Mouse (Mus musculus) CD4-positive, CD25-positive, alpha-beta regulatory T cell, adult 4 months (primary cell): ENCODE measurements around the gene Atp5b. TPM values are rescaled to one million over a fixed set of nuclear protein-coding genes. Genes with fewer than 3 reads are reported as not detected.
"Not testable (repeated sequence)": the region's sequence is repeated elsewhere in the genome, so short reads cannot be mapped to it uniquely, and the experiment has no call there.

ENCODE experiments used
- ATAC-seq: one replicate; pipeline ENCODE4 v1.8.0; 2017
- polyA plus RNA-seq, 2 experiments: library from polyadenylated mRNA; unstranded; fragments of 100-300 nt; shearing (Covaris generic); gene quantifications; one replicate each; pipeline ENCODE4 v1.2.1; 2017

Gene Atp5b
- polyA plus RNA-seq, 2 experiments from 2014 or later, result 455 to 512 TPM

DNA sequence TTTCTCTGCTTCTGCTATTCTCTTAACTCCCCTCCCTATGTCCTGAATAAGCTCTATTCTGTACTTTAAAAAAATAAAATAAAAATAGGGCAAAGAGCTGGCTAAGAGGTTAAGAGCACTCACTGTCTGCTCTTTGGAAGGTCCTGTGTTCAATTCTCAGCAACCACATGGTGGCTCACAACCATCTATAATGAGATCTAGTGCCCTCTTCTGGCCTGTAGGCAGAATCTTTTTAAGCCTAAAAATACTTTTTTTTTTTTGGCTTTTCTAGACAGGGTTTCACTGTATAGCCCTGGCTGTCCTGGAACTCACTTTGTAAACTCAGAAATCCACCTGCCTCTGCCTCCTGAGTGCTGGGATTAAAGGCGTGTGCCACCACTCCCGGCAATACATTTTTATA lies 12.6 kb upstream of the Atp5b start:
- not testable (repeated sequence) for ATAC-seq

GRCm38 (mm10) chr10:128078269-128078668 lies 4.8 kb upstream of the Atp5b start:
- not testable (repeated sequence) for ATAC-seq

DNA sequence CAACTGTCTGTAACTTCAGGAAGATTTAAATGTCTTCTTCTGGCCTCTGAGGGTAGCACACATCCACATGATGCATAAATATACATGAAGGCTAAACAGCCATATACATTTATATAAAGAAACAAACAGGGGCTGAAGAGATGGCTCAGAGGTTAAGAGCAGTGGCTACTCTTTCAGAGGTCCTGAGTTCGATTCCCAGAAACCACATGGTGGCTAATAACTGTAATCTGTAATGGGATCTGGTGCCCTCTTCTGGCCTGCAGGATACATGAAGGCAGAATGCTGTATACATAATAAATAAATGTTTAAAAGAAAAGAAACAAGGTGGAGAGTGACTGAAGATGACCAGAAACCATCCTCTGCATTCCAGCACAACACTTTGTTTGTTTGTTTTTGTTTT lies 2.6 kb upstream of the Atp5b start:
- ATAC-seq, result no peak

DNA sequence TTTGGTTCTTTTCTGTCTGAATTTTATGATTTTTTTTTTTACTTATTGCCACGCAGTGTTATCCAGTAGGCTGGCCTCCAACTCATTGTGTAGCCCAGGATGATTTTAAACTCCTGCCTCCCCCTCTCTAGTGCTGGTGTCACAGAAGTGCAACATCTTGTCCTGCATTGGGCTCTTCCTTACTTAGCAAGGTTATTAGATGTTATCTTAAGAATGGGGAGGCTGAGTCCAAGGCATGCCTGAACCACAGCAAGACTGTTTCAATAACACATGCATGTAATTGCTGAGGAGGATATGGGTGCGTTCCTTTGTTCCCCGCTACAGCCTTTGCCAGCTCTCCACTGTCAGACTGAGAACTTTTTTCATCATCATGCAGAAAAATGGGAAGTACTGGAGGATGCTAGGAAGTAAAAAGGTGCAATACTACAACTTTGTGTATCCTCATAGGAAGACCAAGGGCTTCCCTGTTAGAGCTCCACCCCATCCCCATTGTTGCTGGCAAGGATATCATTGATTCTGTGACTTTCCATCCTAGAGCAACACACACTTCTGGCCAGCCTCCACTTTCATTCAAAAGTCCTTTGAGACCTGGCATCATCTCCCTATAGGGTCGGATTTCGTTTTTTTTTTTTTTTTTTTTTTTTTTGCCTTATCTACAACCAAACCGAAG lies 1.1 kb upstream of the Atp5b start:
- ATAC-seq, result no peak

GRCm38 (mm10) chr10:128082477-128082808 lies 630 bp upstream of the Atp5b start:
- no peak for ATAC-seq

GRCm38 (mm10) chr10:128083688-128084087 lies 615 bp downstream of the Atp5b start:
- no peak for ATAC-seq

DNA sequence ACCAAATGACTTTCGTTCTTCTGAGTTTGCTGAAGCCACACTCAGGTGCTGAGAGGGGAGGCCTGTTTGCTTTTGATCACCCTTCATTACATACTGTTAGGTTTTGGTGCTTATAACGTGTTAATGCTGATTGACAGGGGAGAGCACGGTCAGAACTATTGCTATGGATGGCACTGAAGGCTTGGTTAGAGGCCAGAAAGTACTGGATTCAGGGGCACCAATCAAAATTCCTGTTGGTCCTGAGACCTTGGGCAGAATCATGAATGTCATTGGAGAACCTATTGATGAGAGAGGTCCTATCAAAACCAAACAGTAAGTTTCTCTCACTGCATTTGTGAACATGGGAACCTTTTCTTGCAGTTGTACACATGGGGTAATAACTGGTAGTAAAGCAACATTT lies 1.1 kb downstream of the Atp5b start:
- ATAC-seq, result no peak

- ATAC-seq, result no peak
These were observed 3.3 kb downstream of the Atp5b start for GRCm38 (mm10) chr10:128086391-128086790.

- not testable (repeated sequence) for ATAC-seq
These were observed 4.1 kb downstream of the Atp5b start for GRCm38 (mm10) chr10:128087216-128087615.

GRCm38 (mm10) chr10:128088181-128088580 lies 5.1 kb downstream of the Atp5b start:
- ATAC-seq, result no peak

DNA sequence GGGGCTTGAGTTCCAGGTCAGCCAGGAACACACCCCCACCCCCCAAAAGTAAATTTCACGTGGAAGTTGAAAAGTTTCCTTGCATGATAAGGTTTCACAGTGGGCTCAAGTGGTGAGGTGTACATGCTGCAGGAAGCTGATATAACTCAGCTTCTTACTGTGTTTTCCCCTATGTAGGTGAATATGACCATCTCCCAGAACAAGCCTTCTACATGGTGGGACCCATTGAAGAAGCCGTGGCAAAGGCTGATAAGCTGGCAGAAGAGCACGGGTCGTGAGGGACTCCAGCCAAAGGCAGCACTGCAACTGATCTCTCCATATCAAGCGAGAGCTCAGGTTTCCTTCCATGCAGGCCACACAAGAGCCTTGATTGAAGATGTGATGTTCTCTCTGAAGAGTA lies 6.8 kb downstream of the Atp5b start:
- ATAC-seq, result no peak

- peak; percentile 59 for ATAC-seq
These were observed 7.8 kb downstream of the Atp5b start for GRCm38 (mm10) chr10:128090651-128091563.

DNA sequence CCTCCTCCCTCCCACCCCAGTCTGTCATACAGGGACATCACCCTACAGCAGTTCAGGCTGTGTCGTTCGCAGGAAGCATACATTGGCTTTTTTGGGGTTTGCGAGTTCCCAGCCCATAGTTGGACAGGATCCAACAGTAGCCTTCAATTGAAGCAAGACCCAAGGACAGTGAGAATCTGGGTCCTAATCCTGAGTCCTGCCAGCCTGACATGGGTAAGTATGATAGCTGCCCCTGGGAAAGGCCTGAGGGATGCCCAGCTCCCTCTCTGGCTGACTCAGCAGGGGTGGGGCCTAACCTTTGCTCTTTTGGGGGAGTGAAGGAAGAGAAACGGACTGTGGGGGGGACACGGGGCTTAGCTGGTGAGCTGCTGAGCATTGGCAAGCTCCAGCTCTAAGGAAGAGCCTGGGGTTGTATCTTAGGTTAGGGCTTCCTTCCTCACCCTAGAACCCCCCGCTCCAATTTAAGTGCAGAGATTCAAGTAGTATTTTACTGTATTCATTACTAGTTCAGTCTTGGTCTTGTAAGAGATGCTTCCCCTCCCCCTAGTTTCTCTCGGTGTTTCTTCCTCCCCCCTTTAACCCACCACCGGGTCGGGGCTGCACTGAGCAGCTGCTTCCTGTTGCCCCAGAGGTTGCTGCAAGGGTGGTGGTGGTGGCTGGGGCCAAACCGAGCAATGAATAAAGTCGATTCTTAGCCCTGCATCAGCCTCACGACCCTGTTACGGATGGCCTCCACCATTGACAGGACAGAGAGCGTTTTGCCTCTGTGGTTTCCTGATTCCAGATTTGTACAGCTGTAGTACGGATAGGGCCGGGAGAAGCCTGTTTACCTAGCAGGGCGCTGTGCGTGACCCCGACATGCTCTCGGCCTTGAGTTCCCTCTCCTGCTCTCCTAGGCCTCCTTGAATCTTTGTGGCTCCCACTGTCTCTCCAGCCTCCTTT lies 8.8 kb downstream of the Atp5b start, which contains the start of gene Baz2a:
Baz2a (plus strand) TSS at position 14 of the 942 bp plus-strand sequence.
- peak; percentile 60 for ATAC-seq

DNA sequence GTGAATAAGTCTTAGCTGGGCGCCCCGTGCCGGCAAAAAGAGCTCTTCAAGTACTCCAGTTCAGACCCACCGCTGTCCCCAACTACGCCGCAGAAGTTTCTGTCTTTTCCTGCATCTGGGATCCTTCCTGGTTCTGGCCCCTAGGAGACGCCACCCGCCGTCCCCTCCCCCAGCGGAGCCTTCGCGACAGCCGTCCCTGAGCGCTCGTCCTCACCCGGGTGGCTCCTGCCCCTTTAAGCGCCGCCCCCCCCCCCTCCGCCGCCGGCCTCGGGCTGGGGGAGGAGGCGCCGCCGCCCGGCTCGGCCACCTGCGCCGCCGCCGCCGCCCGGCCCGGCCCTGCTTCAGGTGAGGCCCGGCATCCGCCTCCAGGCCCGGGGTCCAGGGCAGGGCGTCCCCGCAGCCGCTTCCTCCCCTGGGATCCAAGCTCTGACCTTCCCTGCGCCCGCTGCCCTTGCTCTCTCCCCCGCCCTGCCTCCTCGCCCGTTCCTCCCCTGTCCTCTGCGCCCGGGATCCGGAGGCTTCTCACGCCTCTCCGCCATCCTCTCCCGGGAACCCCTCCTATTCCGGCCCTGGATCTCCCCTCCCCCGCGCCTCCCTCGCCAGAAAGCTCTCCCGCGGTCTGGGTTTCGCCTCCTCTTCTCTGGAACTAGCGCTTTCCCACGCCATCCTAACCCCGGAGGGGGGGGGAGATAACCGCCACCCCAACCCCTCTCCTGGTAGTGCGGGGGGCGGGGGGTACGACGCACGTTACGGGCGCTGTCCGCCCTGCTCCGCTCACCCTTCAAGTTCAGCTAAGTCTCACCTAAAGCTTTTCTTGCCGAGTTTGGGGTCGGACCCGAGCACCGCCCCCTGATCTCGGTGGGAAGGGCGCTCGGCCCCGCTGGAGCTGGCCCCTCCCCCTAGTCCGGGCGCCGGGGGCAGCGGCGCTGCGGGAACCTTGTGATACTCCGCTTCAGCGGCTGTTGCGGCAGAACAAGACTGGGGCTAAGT lies 9.7 kb downstream of the Atp5b start:
- no peak for ATAC-seq

- no peak for ATAC-seq
These were observed 10.6 kb downstream of the Atp5b start for GRCm38 (mm10) chr10:128093496-128094294.

- ATAC-seq, result peak; percentile 68
These were observed 11.4 kb downstream of the Atp5b start for GRCm38 (mm10) chr10:128094340-128094968.

DNA sequence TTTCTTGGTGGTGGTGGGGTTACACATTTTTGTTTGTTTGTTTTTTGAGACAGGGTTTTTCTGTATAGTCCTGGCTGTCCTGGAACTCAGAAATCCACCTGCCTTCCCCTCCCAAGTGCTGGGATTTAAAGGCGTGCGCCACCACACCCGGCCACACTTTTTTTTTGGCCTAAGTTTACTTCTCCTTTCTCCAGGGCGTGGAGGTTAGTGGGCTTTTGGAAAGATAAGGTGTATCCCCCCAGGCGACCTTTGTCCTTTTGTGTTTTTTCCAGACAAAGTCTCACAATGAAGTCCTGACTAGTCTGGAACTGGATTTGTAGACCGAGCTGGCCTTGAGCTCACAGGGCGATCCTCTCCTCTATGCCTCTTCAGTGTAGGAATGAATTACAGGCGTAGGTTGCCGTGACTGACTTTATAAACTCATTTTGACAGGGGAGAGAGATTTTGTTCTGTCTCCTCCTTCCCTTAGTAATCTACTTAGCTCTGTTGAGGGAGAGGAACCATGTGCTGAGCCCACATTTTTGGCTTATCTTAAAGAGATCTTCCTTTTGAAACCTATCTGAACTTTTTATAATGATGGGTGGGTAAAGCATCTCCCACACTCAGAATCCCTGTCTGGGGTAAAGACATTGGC lies 12.0 kb downstream of the Atp5b start:
- ATAC-seq, result no peak

DNA sequence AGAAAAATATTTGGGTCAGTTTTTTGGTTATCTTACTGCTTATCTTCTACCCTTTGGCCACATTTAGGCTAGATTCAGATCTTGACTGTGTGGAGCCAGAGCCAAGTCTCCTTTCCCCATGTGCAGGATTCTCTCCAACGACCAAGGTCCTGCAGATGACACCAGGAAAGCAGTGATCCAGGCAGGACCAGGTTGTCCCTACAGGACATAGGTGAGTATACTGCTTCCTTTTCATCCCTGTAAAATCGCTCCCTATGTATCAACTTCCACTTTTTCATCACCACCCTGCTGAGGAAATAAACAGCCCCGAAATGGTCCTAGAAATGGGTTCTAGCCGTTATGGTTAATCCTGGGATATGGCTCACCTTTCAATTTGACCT lies 13.2 kb downstream of the Atp5b start:
- ATAC-seq, result no peak
